Mouse (Mus musculus) CH12.LX (cell line): ENCODE results near the gene Kcnh5.

Source experiments
- CHD2 ChIP-seq: IDR thresholded peaks from 2 replicates; pipeline ENCODE4 v1.6.1; 2011; ENCODE audit warnings: low read length, improper control_type of control experiment
- CTCF ChIP-seq, 2 experiments: IDR thresholded peaks in 1 of 2; conservative IDR thresholded peaks in 1 of 2; 2 replicates each; pipeline ENCODE4 v1.5.1; 2011 to 2012; ENCODE audit warnings: low read depth in 2 of 2, low read length in 2 of 2, improper control_type of control experiment in 1 of 2, inconsistent platforms in 1 of 2, mild to moderate bottlenecking in 1 of 2, moderate library complexity in 1 of 2
- JUND ChIP-seq: conservative IDR thresholded peaks from 2 replicates; pipeline ENCODE4 v1.6.1; 2011; ENCODE audit warnings: low read depth, low read length, improper control_type of control experiment
- ZNF384 ChIP-seq: IDR thresholded peaks from 2 replicates; pipeline ENCODE4 v1.6.1; 2012; ENCODE audit warnings: low read depth, low read length, improper control_type of control experiment, inconsistent platforms

- no peak for TF ChIP-seq CTCF (conservative IDR thresholded peaks at IDR 0.05 in 1 of 2, IDR thresholded peaks at IDR 0.05 in 1 of 2; ENCODE audit: low read depth in 2 of 2, low read length in 2 of 2)
- TF ChIP-seq ZNF384: no peak
- TF ChIP-seq CHD2: no peak
- no peak for TF ChIP-seq JUND
Measured at GRCm38 (mm10) chr12:74899055-74899454, 278.1 kb downstream of the Kcnh5 start.
